Mouse (Mus musculus) hindbrain, embryonic 10.5 days (tissue): ENCODE data around the gene Rgl1. TPM values are rescaled to one million over a fixed set of nuclear protein-coding genes. Genes with fewer than 3 reads are reported as not detected.
A peak's percentile ranks its signal among the peaks of the same experiment; 100 is the strongest.

Experiments
- DNase-seq: peaks from one replicate; pipeline ENCODE4 v3.0.0-alpha.2; 2017; ENCODE audit warnings: low spot score
- H3K27ac ChIP-seq: fragments of 300-500 bp; sonication (generic); 2 replicates; pipeline ENCODE4 v1.5.1; 2016; ENCODE audit warnings: mild to moderate bottlenecking, moderate library complexity
- H3K27me3 ChIP-seq: fragments of 300-500 bp; sonication (generic); 2 replicates; pipeline ENCODE4 v1.6.1; 2016; ENCODE audit warnings: mild to moderate bottlenecking; ENCODE audit not compliant: poor library complexity, insufficient read depth, severe bottlenecking
- H3K36me3 ChIP-seq: fragments of 300-500 bp; sonication (generic); 2 replicates; pipeline ENCODE4 v1.6.1; 2016; ENCODE audit warnings: mild to moderate bottlenecking, moderate library complexity
- H3K4me1 ChIP-seq: fragments of 300-500 bp; sonication (generic); replicated peaks from 2 replicates; pipeline ENCODE4 v1.6.1; 2016; ENCODE audit warnings: mild to moderate bottlenecking
- H3K4me3 ChIP-seq: fragments of 300-500 bp; sonication (generic); 2 replicates; pipeline ENCODE4 v1.5.1; 2016; ENCODE audit warnings: mild to moderate bottlenecking, moderate library complexity
- H3K9me3 ChIP-seq: fragments of 300-500 bp; sonication (generic); 2 replicates; pipeline ENCODE4 v1.6.1; 2016; ENCODE audit warnings: mild to moderate bottlenecking, moderate library complexity
- WGBS: fragments of 180-500 bp; shearing (Covaris S2); methylation state at CpG from one replicate; pipeline ENCODE4 v1.1.7; 2016; 5-methylcytosine and 5-hydroxymethylcytosine counted together
- polyA plus RNA-seq: library from polyadenylated mRNA; unstranded; fragments of >200 nt; fragmentation: Nextera tagmentation; extraction: Ambion mirVana; gene quantifications from 2 replicates; pipeline ENCODE4 v1.2.1, GENCODE M21; 2016

The Rgl1 gene
- polyA plus RNA-seq, 1 experiment from 2014 or later: 27.1 TPM

- H3K36me3 ChIP-seq: peaks cover 50% of the 10 kb centered on the region
- DNase-seq: no peak
- 0 out of 2 replicates have a peak overlapping the region, but pooled peaks have one; percentile 54 for H3K27ac ChIP-seq
- peaks cover 30% of the 10 kb centered on the region for H3K4me1 ChIP-seq
- H3K27me3 ChIP-seq: no peaks in the 10 kb centered on the region
- 87% methylated on average over 15 of the region's 15 CpGs for WGBS
- no peaks in the 10 kb centered on the region for H3K9me3 ChIP-seq
- H3K4me3 ChIP-seq: no peak overlapping the region
Measured at GRCm38 (mm10) chr1:152553912-152554547, 212.1 kb downstream of the Rgl1 start.

DNA sequence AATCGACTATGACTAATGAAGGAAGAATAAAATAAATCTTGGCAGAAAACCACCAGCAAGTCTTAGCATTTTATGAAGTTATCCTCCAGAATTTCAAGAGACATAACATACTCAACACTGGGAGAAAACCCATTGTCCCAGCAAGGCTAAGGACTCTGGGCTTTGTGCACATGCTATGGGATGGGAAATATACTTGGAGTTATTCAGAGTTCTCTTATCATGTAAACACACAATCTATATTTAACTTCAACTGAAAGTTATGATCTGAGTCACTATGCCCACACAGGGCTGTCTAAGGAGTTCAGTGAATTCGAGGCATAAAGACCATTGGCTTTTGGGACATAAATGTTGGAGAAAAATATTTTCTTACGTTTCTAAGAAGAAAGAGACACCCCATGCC lies 215.2 kb downstream of the Rgl1 start:
- DNase-seq: no peak
- WGBS: 86% methylated on average over 3 of the region's 3 CpGs
- no peaks in the 10 kb centered on the region for H3K27me3 ChIP-seq
- H3K4me1 ChIP-seq: peaks cover 8% of the 10 kb centered on the region
- H3K36me3 ChIP-seq: peaks cover 76% of the 10 kb centered on the region
- no peaks in the 10 kb centered on the region for H3K9me3 ChIP-seq
- no peak overlapping the region for H3K4me3 ChIP-seq
- no peak overlapping the region for H3K27ac ChIP-seq

DNA sequence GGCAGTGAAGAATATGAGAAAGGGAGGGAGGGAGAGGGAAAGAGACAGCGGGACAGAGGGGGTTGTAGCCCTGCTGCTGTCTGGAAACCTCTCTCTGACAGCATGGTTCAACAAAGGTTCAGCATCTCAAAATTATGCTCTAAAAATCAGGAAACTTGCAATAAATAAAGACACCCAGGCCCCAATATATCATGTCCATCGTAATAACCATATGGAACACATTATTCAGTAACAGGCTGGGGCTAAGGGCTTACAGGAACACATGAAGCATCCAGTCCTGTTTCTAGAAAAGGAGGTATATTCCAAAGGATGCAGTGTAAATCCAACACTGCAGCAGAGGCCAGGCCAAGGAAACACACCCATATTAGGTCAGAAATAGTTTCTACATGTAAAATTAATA lies 215.6 kb downstream of the Rgl1 start:
- Histone ChIP-seq H3K36me3 (peaks cover 80% of the 10 kb centered on the region), H3K4me1 (peaks cover 4% of the 10 kb centered on the region; the same call in 1 of the 2 replicates), H3K4me3 (no peak overlapping the region), H3K27ac (no peak overlapping the region), H3K9me3 (no peaks in the 10 kb centered on the region), H3K27me3 (no peaks in the 10 kb centered on the region)
- 90% methylated on average over 2 of the region's 2 CpGs for WGBS
- no peak for DNase-seq

DNA sequence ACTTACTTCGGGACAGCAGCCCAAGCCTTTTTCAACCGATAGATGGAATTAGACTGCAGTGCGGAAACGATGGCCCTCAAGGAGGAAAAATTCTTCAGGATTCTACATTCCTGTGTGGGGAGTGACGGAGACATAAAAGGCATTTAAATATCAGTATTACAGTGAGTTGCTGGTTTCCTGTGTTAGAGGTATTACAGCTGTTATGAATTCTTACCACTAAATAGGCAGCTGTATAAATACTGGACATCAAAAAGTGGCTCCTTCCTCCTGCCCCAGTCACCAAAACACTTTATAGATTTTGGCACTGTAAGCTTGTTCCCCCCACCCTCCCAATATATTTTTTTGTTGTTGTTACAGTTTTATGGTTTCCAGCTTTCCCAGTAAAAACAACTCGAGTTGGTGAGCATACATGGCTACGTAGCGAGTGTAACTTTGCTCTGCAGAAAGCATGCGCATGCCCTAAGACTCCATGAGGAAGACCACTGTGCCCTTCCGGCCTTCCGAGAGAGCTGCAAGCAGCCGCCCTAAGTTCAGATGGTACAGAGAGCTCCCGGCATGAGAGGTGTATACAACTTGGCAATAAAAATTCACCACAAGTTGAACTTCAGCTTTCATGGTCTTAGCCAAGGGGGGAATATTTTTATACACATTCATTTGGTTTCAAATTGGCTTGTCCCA lies 217.0 kb downstream of the Rgl1 start:
- Histone ChIP-seq H3K27ac (no peak overlapping the region), H3K4me3 (no peak overlapping the region), H3K36me3 (peaks cover 78% of the 10 kb centered on the region), H3K9me3 (no peaks in the 10 kb centered on the region), H3K27me3 (no peaks in the 10 kb centered on the region), H3K4me1 (no peaks in the 10 kb centered on the region)
- WGBS: 92% methylated on average over 13 of the region's 13 CpGs
- DNase-seq: no peak

GRCm38 (mm10) chr1:152543449-152544159 lies 222.5 kb downstream of the Rgl1 start:
- no peaks in the 10 kb centered on the region for H3K4me1 ChIP-seq
- WGBS: 87% methylated on average over 2 of the region's 2 CpGs
- peaks cover 75% of the 10 kb centered on the region for H3K36me3 ChIP-seq
- H3K4me3 ChIP-seq: no peak overlapping the region
- no peak overlapping the region for H3K27ac ChIP-seq
- DNase-seq: no peak
- no peaks in the 10 kb centered on the region for H3K9me3 ChIP-seq
- no peaks in the 10 kb centered on the region for H3K27me3 ChIP-seq

DNA sequence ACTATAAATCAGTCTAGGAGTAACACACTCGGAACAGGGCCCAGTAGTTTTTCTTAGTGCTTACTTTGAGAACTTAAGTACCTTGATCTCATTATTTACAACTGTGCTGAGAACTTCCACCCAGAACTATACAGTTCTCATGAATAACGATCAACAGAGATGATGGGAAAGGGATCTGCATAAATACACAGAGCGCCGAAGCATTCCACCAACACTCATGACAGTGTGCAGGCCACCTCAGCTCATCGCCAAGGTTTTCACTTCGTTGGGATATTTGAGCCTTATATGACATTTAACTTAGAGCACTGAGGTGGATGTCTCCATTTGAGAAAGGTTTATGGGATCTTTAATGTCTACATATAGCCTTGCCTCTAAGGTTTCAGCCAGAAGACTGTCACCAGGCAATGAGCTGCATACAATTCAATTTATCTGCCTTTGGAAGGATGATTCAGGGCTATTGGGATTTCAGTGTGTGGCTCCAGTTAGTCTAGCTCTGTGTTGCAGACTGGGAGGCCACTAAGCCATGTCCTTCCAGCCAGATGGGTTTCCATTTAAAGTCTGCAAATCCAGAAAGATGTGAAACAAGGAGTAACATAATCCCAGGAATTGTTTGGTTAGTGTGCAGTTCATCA lies 223.3 kb downstream of the Rgl1 start:
- no peak for DNase-seq
- Histone ChIP-seq H3K27ac (no peak overlapping the region), H3K9me3 (no peaks in the 10 kb centered on the region), H3K27me3 (no peaks in the 10 kb centered on the region), H3K4me1 (no peaks in the 10 kb centered on the region), H3K4me3 (no peak overlapping the region), H3K36me3 (peaks cover 75% of the 10 kb centered on the region)
- 91% methylated on average over 6 of the region's 6 CpGs for WGBS

GRCm38 (mm10) chr1:152540304-152540887 lies 225.8 kb downstream of the Rgl1 start:
- Histone ChIP-seq H3K9me3 (no peaks in the 10 kb centered on the region), H3K27me3 (no peaks in the 10 kb centered on the region), H3K4me3 (no peak overlapping the region), H3K27ac (no peak overlapping the region), H3K36me3 (peaks cover 77% of the 10 kb centered on the region), H3K4me1 (no peaks in the 10 kb centered on the region)
- WGBS: 92% methylated on average over 3 of the region's 3 CpGs
- no peak for DNase-seq

DNA sequence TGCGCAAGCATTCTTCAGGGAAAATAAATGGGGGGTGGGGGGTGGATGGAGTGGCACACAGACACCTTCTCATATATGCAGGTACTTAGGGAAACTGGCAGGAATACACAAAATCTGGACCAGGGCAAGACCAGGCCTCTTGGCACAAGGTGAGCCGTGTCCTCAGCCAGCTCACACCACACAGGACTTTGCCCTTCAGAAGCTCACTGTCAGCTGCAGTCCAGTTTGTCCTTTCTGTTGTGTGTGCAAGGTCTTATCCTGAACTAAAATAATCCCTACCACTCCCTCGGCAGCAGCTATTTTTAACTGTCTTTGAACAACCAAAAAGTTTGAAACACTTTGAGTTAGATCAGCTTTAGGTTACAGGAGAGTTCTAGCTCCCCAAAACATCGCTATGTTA lies 227.3 kb downstream of the Rgl1 start:
- H3K4me3 ChIP-seq: no peak overlapping the region
- DNase-seq: no peak
- no peaks in the 10 kb centered on the region for H3K9me3 ChIP-seq
- peaks cover 76% of the 10 kb centered on the region for H3K36me3 ChIP-seq
- 95% methylated on average over 4 of the region's 4 CpGs for WGBS
- H3K4me1 ChIP-seq: no peaks in the 10 kb centered on the region
- no peaks in the 10 kb centered on the region for H3K27me3 ChIP-seq
- H3K27ac ChIP-seq: no peak overlapping the region

GRCm38 (mm10) chr1:152537186-152537585 lies 229.0 kb downstream of the Rgl1 start:
- no peak for DNase-seq
- Histone ChIP-seq H3K27me3 (no peaks in the 10 kb centered on the region), H3K27ac (no peak overlapping the region), H3K4me1 (peaks cover 6% of the 10 kb centered on the region), H3K36me3 (peaks cover 69% of the 10 kb centered on the region), H3K4me3 (no peak overlapping the region), H3K9me3 (no peaks in the 10 kb centered on the region)
- WGBS: 84% methylated on average over 13 of the region's 13 CpGs

DNA sequence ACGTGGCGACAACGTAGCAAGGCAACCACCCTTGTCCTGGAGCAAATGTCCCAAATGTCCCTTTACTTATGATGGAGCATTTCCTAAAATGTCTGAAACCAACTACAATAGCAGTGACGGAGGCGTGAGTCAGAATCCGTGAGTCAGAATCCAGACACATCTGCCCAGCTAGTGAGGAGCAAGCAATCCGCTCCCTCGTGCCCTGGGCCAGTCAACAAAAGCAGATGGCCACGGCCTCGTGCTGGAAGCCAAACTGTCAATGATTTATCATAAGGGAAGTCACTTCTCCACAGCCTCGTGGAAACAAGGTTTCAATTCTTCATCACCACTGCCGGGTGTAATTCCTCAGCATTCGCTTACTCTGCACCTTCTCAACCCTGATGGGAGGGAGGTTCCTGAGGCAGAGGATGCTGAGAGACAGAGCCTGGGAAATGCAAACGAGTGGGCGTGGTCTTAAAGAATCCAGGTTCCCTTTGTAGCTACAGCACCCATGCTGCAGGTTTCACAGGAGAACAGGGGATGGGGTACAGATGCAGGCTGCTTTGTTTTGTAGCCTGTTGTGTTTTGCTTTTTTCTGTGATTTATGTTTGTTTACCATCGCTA lies 229.6 kb downstream of the Rgl1 start:
- Histone ChIP-seq H3K4me1 (peaks cover 8% of the 10 kb centered on the region), H3K27me3 (no peaks in the 10 kb centered on the region), H3K36me3 (peaks cover 65% of the 10 kb centered on the region), H3K27ac (no peak overlapping the region), H3K9me3 (no peaks in the 10 kb centered on the region), H3K4me3 (no peak overlapping the region)
- no peak for DNase-seq
- 60% methylated on average over 16 of the region's 16 CpGs for WGBS

DNA sequence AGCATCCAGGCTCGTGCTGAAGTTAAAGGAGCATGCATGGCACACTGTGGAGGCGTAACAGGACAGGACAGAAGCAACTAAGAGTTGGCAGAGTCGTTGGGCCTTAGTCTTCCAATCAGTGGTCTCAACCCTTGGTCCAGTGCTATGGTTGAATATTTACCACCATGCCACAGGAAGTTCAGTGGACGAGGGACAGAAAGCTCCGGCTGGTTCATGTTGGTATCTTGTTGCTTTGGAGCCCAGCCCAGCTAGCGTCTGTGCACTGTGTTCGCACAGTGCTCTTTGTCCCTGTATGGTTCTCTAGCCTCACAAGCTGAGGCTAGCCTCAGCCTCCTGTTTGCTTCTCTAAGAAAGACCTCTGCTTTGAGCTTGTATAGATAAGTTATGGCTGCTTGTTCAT lies 231.6 kb downstream of the Rgl1 start:
- WGBS: 94% methylated on average over 7 of the region's 7 CpGs
- Histone ChIP-seq H3K27me3 (no peaks in the 10 kb centered on the region), H3K4me1 (peaks cover 10% of the 10 kb centered on the region), H3K4me3 (no peak overlapping the region), H3K9me3 (no peaks in the 10 kb centered on the region), H3K27ac (no peak overlapping the region), H3K36me3 (peaks cover 74% of the 10 kb centered on the region)
- no peak for DNase-seq

- H3K9me3 ChIP-seq: no peaks in the 10 kb centered on the region
- WGBS: 66% methylated on average over 15 of the region's 15 CpGs
- no peak overlapping the region for H3K4me3 ChIP-seq
- no peaks in the 10 kb centered on the region for H3K27me3 ChIP-seq
- H3K36me3 ChIP-seq: peaks cover 63% of the 10 kb centered on the region
- peaks cover 10% of the 10 kb centered on the region for H3K4me1 ChIP-seq
- no peak overlapping the region; the same call in 1 of the 2 replicates for H3K27ac ChIP-seq
- DNase-seq: no peak
Measured at GRCm38 (mm10) chr1:152531498-152531897, 234.7 kb downstream of the Rgl1 start.
